Mouse (Mus musculus) cortical plate, adult 2 months (tissue): Measurements from ENCODE around the gene Chd2. TPM values are rescaled to one million over a fixed set of nuclear protein-coding genes. Genes with fewer than 3 reads are reported as not detected.
"Not testable (repeated sequence)": the region's sequence is repeated elsewhere in the genome, so short reads cannot be mapped to it uniquely, and the experiment has no call there.

Experiments used
- H3K27ac ChIP-seq: fragments of 200-500 bp; 2 replicates; pipeline ENCODE4 v1.5.1; 2012; ENCODE audit warnings: low read length, control low read depth, inconsistent platforms; ENCODE audit not compliant: insufficient read depth
- H3K4me1 ChIP-seq: fragments of 200-500 bp; 2 replicates; pipeline ENCODE4 v1.6.1; 2011; ENCODE audit warnings: low read length; ENCODE audit not compliant: control insufficient read depth, insufficient read depth
- H3K4me3 ChIP-seq: fragments of 200-500 bp; 2 replicates; pipeline ENCODE4 v1.5.1; 2011; ENCODE audit warnings: mild to moderate bottlenecking, low read length, control low read depth; ENCODE audit not compliant: insufficient read depth
- CTCF ChIP-seq: fragments of 200-500 bp; IDR thresholded peaks from 2 replicates; pipeline ENCODE4 v1.5.1; 2011; ENCODE audit warnings: mild to moderate bottlenecking, control low read depth, low read length; ENCODE audit not compliant: insufficient read depth; ENCODE audit errors: extremely low read depth
- POLR2A ChIP-seq: fragments of 200-500 bp; IDR thresholded peaks from 2 replicates; pipeline ENCODE4 v1.6.1; 2011; ENCODE audit warnings: mild to moderate bottlenecking, low read length, control low read depth; ENCODE audit not compliant: insufficient read depth; ENCODE audit errors: extremely low read depth
- polyA plus RNA-seq: library from polyadenylated mRNA; depleted of rRNA; stranded (reverse); fragments of >200 nt; gene quantifications from 2 replicates; pipeline ENCODE4 v1.2.3, GENCODE M21; 2012

Gene Chd2
- polyA plus RNA-seq, 1 experiment, result 33.5 TPM

- no peak overlapping the region for H3K4me3 ChIP-seq
- H3K4me1 ChIP-seq, result peaks cover 10% of the 10 kb centered on the region
- H3K27ac ChIP-seq, result no peak overlapping the region
- no peak for TF ChIP-seq POLR2A
- TF ChIP-seq CTCF, result no peak
Measured at GRCm38 (mm10) chr7:73583400-73583799, 41.8 kb upstream of the Chd2 start.

GRCm38 (mm10) chr7:73581836-73582375 is 40.3 kb upstream of the Chd2 start:
- H3K27ac ChIP-seq, result no peak overlapping the region
- H3K4me3 ChIP-seq, result no peak overlapping the region
- TF ChIP-seq POLR2A, result no peak
- TF ChIP-seq CTCF, result no peak
- peaks cover 10% of the 10 kb centered on the region for H3K4me1 ChIP-seq

- peaks cover 2% of the 10 kb centered on the region; the same call in 1 of the 2 replicates for H3K4me1 ChIP-seq
- TF ChIP-seq CTCF (no peak), POLR2A (no peak)
- H3K4me3 ChIP-seq, result no peak overlapping the region
- H3K27ac ChIP-seq, result no peak overlapping the region
Measured at GRCm38 (mm10) chr7:73579072-73579731, 37.6 kb upstream of the Chd2 start.

DNA sequence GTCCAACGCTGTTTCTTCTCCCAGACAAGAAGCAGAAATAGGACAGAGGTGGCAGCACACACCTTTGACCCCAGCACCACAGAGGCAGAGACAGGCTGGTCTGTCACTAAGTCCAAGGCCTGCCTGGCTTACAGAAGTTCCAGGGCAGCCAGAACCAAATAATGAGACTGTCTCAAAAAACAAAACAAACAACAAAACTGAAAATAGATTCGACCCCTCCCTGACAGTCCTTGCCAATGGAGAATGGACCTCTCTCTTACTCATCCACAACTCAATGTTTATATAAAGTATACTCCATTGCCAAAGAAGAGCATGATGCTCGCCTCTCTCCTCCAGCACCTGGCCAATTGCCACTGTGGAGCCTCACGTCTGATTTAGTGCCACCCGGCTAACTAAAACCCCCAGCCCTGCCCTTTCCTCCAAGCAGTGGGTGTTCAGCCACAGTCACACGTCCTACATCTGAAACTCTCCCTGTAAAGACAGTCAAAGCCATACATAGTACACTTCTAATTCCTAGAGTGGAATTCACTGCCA is 36.3 kb upstream of the Chd2 start:
- Histone ChIP-seq H3K4me3 (no peak overlapping the region), H3K27ac (no peak overlapping the region)
- TF ChIP-seq POLR2A (no peak), CTCF (no peak)

GRCm38 (mm10) chr7:73576101-73576936 is 34.7 kb upstream of the Chd2 start:
- Histone ChIP-seq H3K4me1 (no peaks in the 10 kb centered on the region; the same call in 1 of the 2 replicates), H3K27ac (no peak overlapping the region), H3K4me3 (no peak overlapping the region)
- TF ChIP-seq CTCF (no peak), POLR2A (no peak)

More for the DNA sequence above, 36.3 kb upstream of the Chd2 start:
- H3K4me1 ChIP-seq, result no peaks in the 10 kb centered on the region; the same call in 1 of the 2 replicates

- Histone ChIP-seq H3K4me3 (no peak overlapping the region), H3K4me1 (no peaks in the 10 kb centered on the region; the same call in 1 of the 2 replicates), H3K27ac (no peak overlapping the region)
- no peak for TF ChIP-seq CTCF
- no peak for TF ChIP-seq POLR2A
Measured at GRCm38 (mm10) chr7:73575257-73575656, 33.6 kb upstream of the Chd2 start.

GRCm38 (mm10) chr7:73574673-73575072 is 33.0 kb upstream of the Chd2 start:
- not testable (repeated sequence) for H3K4me1 ChIP-seq, H3K27ac ChIP-seq, H3K4me3 ChIP-seq

GRCm38 (mm10) chr7:73572571-73572970 is 30.9 kb upstream of the Chd2 start:
- no peak overlapping the region for H3K27ac ChIP-seq
- H3K4me3 ChIP-seq, result no peak overlapping the region
- no peak for TF ChIP-seq CTCF
- no peak for TF ChIP-seq POLR2A
- H3K4me1 ChIP-seq, result no peaks in the 10 kb centered on the region

DNA sequence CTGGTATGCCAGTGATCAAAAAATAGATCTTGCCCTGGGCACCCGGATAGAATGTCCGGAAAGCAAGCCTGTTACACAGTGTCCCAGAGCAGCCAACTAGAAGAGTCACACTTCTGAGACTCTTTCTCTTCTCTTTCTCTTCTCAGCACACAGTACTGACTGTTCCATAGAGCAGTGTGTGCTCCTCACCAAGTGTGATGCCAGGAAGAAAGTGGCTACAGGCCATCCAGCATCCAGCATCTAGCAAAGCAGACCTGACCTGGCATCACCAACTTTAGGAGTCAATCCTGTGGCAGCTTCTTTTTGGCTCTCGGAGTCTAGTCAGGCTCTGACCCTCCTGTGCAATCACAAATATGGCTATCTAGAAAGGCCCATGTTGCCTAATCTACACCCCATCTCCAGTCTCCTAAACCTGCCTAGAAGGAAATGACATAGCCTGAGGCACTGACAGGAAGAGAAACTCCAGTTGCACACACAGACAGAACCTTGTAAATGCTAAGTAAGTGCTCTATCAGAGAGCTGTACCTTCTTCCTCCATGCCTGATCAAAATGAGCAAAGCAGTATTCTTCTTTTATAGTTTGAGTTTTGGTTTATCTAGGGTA is 27.3 kb upstream of the Chd2 start:
- TF ChIP-seq CTCF (no peak), POLR2A (no peak)
- Histone ChIP-seq H3K27ac (no peak overlapping the region), H3K4me1 (no peaks in the 10 kb centered on the region), H3K4me3 (no peak overlapping the region)

GRCm38 (mm10) chr7:73567754-73568161 is 26.1 kb upstream of the Chd2 start:
- Histone ChIP-seq H3K4me1 (no peaks in the 10 kb centered on the region), H3K4me3 (no peak overlapping the region), H3K27ac (no peak overlapping the region)
- TF ChIP-seq POLR2A, result no peak
- TF ChIP-seq CTCF, result no peak
